Mouse (Mus musculus) right cerebral cortex, postnatal 25 days (tissue): ENCODE measurements around the gene Hist1h2an.
A peak's percentile ranks its signal among the peaks of the same experiment; 100 is the strongest.
"Not testable (repeated sequence)": the region's sequence is repeated elsewhere in the genome, so short reads cannot be mapped to it uniquely, and the experiment has no call there.

Source experiments
- DNase-seq: peaks from one replicate; pipeline ENCODE4 v3.0.0; 2022

The Hist1h2an gene

GRCm38 (mm10) chr13:21782361-21783254, 4.4 kb downstream of the Hist1h2an start:
- peak; percentile 20 for DNase-seq

- no peak for DNase-seq
Measured at GRCm38 (mm10) chr13:21781639-21782038, 5.4 kb downstream of the Hist1h2an start.

- no peak for DNase-seq
Measured at GRCm38 (mm10) chr13:21781021-21781555, 5.9 kb downstream of the Hist1h2an start.

GRCm38 (mm10) chr13:21779767-21780731, 7.0 kb downstream of the Hist1h2an start, which contains the start of gene Hist1h1b:
Gene Hist1h1b, minus strand, starts transcription at chr13:21780625.
- peak; percentile 56 for DNase-seq

DNA sequence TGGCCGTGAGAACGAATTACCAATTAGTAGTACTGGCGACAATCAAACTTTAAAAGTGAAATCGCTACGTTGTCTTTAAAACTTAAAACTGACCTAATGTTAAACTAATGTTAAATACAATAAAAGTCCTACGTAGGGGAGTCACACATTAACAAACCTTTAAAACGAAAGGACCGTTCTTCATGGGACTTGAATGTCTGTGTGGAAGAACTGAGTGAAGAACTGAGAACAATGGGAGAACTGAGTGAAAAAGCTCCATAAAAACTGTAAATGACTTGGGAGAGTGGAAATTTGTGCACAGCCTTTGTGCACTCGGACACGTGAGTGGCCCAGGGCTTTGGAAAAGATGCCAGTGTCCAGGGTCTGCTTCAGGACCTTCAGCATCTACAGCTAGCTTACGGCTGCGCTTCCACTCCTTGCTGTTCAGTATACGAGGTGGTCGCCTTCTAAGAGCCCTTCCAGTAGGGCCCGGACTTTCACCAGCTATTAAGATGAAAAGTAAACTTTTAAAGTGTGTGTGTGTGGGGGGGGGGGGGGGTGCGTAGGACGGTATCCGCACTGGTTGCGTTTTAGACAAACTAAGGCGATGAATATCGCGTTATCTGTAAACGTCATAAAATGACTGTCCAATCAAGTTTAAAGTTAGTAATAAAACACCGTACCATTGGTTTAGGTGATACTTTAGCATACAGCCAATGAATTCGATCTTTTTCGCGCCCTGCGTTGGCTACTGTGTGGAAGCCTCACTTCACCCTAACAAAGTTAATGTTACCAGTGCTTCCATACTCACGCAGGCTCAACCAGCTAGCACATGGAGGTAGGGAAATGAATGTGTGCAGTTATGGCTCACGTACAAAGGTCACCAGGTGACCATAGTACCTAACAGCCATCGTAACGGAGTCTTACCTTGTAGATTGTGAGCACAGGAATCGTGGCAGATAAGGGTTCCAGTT, 7.9 kb downstream of the Hist1h2an start:
- DNase-seq, result peak; percentile 61

DNA sequence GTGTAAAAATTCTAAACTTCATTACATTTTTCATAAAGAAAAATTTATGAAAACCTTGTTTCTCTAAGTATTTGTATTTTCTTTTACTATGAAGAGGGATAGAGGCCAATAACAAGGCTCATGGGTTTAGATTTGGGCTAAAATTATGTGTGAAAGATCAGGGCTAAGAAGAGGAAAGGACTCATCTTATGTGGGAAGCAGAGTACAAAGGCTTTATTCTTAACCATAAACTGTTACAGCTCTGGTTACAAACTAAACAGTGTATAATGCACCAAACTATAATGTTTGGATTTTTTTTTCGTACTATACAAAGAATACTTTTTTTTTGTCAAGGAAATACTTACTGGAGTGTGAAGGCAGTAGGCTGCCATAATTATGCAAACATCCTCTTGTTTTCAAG, 31.3 kb downstream of the Hist1h2an start:
- DNase-seq, result no peak

- DNase-seq, result not testable (repeated sequence)
Measured at GRCm38 (mm10) chr13:21754294-21755001, 32.6 kb downstream of the Hist1h2an start.

DNA sequence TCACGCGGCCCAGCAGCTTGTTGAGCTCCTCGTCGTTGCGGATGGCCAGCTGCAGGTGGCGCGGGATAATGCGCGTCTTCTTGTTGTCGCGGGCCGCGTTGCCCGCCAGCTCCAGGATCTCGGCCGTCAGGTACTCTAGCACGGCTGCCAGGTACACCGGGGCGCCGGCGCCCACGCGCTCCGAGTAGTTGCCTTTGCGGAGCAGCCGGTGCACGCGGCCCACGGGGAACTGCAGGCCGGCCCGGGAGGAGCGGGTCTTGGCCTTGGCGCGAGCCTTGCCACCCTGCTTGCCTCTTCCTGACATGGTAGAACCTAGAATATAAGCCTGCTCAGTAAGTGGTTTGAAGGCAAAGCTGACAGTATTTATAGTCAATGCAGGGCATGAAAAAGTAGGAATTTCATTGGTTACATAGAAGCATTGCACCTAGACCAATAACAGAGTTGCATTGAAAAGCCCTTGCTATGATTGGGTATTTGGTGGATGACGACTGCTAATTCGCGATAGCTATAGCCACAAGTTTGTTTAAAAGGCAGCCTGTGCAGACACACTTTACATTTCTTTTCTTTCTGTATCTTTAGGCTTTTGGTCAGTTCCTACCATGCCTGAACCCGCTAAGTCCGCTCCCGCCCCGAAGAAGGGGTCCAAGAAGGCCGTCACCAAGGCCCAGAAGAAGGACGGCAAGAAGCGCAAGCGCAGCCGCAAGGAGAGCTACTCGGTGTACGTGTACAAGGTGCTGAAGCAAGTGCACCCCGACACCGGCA, 33.3 kb downstream of the Hist1h2an start, which contains the start of the genes Hist1h2ak and Hist1h2bn:
Gene Hist1h2ak, minus strand, starts transcription at position 304 of the 762 bp plus-strand sequence.
Gene Hist1h2bn, plus strand, starts transcription at position 600 of the 762 bp plus-strand sequence.
- DNase-seq, result peak; percentile 73

- DNase-seq, result no peak
Measured at GRCm38 (mm10) chr13:21753051-21753523, 33.9 kb downstream of the Hist1h2an start.

DNA sequence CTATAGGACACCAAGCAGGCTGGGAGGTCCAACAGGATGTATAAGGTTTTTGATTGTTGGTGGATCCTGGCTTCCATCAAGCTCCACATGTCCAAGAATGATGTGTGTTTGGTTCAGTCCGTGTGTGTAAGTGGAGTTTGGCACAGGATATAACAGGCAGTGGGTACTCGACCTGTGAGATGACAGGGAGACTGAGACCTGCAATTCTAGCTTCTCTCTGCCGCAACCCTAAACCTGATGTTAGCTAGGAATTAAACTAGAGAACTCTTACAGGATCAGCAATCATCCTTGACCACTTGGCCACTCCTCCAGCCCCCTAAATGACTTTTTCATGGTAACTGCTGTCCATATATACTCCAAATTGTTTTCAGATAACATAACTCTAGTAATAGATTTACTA, 34.7 kb downstream of the Hist1h2an start:
- DNase-seq, result no peak

DNA sequence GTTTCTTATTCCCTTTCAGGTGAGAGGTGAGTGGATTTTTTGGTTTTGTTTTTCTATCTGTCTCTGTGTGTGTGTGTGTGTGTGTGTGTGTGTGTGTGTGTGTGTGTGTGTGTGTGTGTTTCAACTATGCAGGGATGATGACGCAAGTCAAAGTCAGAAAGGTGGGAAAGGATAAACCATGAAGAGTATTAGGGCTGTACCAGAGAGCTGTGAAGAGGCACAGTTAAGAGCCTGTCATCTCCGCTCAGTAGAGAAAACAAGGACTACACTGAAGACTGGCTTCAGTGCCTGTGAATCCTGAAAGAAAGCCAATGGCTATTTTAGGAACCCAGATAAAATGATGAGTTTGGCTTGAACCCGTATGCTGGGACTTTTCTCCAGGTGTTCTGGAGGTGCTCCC, 35.2 kb downstream of the Hist1h2an start:
- no peak for DNase-seq

DNA sequence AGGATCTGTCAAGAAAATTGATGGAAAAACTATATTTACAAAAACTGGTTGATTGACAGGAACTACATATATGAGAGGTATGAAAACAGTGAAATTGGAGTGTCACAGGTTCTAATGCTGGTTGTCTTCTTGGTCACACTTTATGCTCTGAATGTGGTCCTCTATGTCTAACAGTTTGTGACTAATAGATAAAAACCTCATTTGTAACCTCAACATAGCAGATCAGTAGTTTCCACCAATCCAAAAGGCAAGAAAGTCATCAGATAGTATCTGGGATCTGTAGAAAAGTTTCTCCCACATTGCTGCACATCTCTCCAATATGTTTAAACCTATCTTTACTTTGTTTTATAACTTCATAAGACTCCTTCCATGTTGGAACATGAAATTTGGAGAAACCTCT, 35.6 kb downstream of the Hist1h2an start:
- DNase-seq, result no peak

DNA sequence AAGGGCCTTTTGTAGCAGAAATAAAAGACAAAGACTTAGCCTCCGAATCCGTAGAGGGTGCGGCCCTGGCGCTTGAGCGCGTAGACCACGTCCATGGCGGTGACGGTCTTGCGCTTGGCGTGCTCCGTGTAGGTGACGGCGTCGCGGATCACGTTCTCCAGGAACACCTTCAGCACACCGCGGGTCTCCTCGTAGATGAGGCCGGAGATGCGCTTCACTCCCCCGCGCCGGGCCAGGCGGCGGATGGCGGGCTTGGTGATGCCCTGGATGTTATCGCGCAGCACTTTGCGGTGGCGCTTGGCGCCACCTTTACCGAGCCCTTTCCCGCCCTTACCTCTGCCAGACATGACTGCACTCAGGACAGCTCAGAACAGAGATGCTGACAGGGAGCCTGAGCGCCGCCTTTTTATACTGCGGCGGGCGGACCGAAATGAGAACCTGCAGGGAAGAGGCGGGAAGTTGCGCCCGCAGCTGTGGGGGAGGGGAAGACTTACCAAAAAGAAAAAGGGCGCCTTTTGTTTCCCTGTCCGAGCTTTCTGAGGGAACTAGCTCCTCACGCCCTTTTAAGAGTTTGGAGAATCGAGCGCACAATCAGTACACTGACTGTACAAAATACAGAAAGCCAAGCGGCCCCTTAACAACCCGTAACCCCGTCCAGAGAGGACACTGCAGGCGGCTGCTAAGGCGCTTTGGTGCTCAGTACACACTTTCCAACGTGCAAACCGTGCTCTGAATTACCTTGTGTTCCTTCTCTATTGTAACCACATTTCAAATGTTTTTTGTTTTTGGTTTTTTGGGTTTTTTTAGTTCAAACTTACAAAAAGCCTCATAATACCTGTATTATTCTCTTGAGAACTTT, 36.6 kb downstream of the Hist1h2an start, which contains the start of gene Hist1h4k:
Gene Hist1h4k, minus strand, starts transcription at position 347 of the 859 bp plus-strand sequence.
- peak; percentile 94 for DNase-seq

DNA sequence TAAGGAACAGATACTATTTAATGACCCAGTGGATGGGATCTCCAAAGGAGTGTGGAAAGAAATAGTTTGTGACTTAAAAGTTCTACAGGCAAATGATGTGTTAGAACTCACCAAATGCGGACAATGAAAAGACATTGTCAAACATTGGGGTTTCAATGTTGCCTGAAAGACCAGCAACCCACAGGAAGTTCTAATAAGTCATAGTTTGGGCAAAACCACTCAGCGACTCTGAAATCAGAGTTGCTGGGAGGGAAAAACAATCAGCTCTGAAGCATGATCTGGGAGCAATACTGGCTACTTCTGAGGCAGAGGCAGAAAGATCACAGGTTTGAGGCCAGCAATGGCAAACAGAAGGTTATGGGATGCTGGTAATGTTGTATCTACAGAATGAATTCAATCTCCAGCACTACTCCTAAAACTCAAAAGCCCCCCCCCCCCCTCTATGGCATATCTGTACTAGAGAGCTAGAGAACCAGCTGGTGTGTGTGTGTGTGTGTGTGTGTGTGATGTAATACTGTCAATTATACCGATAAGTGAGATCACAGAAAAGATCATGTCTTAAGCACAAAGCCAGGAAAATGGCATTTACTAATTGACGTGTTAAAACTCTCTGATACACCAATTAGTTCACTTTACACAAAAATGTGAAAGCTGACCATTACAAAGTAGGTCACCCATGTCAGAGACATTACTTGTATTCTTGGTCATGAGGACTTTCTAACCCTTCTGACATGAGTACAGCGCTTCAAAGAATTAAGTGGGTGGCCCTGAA, 37.4 kb downstream of the Hist1h2an start:
- DNase-seq, result no peak

GRCm38 (mm10) chr13:21745006-21745405, 42.0 kb downstream of the Hist1h2an start:
- no peak for DNase-seq
